Mouse (Mus musculus): ENCODE data around the gene Nutm1. TPM values are rescaled to one million over a fixed set of nuclear protein-coding genes. Genes with fewer than 3 reads are reported as not detected.

Gene Nutm1
- total and polyA plus RNA-seq, 3 experiments = not detected

DNA sequence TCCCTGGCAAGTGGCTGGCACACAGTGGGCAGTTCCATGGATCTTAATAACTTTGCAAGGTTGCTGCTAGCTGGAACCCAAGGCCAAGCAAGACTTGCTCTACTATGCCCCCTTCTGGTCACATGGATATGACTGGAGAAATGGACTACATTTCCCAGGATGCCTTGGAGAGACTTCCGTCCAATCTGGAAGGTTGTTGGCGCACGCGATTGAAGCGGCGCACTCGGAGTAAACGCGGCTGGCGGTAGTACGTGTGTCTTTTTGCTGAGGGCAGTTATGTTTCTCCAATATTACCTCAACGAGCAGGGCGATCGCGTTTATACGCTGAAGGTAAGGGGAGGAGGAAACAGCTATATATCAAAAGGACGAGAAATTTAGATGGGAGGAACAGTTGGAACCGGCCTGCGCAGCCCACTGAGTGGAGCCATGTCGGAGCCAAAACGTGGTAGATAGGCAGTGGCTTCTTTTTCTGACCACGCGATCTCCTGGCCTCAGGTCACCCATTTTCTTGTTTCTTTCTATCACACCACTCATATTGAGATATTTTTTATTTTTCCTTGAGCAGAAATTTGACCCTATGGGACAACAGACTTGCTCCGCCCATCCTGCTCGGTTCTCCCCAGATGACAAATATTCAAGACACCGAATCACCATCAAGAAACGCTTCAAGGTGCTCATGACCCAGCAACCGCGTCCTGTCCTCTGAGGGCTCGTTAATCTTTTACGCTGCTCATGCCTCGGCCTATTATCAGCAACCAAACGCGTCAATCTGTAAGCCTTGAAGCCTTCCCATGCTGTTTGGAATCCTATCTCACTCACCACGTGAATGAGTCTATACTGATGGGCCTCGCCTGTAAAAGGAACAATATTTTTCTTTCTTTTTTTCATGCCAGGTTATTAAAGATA, 2.9 kb upstream of the Nutm1 start, which contains the start of gene Nop10:
Gene Nop10, plus strand, starts transcription at position 179 of the 906 bp plus-strand sequence.
- peak; percentile 90 for DNase-seq

DNA sequence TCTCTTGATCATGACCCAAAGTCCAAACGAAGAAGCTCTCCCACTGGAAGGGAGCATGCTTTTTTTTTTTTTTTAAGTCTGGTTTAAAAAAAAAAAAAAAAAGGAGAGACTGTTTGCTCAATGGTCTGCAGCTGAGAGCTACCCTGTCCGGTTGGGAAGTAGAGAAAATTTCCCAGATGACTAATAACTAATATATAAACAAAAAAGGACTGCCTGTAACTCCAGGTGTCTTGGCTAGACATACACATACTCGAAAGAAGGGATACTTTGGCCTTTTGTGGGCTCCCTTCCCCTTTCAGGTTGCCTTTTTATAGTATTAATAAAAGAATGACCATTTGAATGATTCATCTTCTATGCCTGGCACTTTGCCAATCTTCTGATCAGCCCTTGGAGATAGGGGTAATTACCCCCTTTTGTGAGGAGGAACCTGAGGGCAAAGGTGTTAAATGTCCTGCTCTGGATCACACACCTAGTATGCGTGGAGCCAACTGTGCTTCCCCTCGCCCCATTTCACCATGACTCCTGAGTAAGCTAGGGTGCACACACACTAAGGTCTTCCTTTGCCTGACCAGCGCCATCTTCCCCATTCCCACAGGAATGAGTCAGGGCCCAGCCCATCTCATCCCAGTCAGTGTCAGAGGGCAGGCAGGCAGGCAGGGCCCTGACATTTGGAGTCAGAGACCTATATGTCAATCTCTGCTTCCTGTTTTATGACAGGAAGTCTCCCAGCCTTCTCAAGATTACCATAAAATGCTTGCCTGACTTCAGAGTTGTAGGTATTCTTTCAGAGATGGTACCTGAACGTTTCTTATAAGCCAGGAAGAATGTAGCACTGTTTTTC, 4.2 kb downstream of the Nutm1 start:
- peak; percentile 67 for DNase-seq

DNA sequence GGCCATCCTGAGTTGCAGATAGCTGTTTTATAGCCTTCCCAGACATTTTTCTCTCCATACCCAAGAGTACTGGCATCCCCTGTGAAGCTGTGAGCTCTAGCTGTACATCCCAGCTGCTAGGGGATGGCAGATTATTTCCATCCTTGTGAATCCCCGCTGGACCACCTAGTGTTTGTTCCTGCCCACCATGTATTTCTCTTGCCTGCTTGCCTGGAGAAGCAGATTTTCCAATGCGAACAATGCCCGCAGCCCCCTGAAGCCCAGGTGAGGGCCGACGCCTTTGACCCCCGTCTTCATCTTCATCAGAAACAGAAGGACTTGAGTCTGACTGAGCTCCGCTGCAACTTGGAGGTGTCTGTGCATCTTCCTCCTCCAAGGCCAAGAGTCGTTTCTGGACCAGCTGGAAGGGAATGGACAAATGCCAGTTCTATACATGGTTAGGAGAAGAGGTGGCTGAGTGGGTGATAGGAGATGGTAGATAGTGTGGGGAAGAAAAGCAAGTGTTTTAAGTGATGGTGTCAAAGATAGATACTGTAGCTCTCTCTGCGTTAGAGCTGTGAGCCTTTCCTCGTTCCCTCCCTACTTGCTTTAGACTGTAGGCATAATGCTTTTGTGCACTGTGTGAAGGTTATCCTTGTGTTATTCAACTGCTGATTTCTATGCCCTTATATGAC, 9.2 kb downstream of the Nutm1 start:
- DNase-seq = no peak

DNA sequence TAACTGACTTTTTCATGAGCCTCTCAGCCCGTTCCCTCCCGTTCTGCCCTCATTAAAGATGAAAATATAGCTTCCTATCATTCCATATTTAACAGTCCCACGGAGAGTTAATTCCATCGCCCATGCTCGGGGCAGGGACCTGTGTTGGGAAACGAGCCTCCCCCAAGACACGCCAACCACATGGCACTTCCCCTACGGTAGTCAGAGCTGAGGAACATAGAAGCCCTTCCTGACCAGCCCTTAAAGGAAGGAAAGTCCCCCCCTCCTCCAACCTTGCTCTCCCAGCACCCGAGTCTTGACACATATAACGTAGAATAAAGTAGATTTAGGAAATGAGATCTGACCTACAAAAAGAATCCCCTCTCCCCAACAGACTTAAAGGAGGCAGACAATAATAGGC, 11.8 kb downstream of the Nutm1 start:
- no peak for DNase-seq

DNA sequence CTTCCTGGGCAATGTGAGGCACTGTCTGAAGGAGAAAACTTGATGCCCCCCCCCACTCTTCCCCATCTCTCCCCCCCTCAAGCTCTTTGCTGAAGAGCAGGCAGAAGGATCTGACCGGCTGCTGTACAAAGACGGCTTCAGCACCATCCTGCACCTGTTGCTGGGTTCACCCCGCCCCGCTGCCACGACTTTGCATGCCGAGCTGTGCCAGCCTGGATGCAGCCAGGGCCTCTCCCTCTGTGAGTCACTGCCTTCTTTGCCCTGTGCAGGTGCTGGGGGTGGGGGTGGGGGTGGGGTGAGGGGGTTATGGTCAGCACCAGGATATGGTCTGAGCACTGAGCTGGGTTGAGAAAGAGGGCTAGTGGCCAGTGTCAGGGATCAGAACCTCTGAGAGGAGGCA, 12.9 kb downstream of the Nutm1 start:
- DNase-seq = no peak

DNA sequence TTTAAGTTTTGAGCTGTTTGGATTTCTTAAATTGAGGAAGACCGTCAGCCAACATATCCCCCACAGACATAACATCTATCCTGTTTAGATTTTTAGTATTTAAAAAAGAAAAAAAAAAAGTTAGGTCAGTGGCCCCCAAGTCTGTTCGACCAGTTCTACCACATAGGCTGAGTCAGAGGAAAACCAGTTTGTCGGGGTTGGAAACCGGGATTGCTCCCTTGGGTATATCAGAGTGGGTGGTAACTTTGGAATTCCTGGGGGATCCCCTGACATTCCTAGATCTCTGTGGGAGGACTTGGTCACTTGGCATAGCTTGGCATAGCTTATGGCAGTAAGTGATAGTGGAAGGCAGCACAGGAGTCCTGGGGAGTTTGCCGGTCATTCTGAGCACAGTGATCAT, 13.8 kb downstream of the Nutm1 start:
- no peak for DNase-seq

DNA sequence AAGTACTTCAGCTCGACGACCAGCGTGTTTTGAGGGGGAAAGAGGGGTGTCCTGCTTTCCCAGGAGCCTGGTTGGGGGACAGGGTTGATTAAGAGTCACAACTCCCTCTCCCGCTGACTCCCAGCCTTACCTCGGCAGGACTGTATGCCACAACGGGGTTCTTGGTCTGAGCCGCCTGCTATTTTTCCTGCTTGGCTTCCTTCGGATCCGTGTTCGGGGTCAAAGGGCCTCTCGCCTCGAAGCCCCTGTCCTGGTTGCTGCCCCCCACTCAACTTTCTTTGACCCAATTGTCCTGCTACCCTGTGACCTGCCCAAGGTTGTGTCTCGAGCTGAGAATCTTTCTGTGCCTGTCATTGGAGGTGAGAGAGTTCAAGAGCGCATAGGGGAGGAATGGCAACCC, 17.3 kb downstream of the Nutm1 start:
- DNase-seq = no peak

DNA sequence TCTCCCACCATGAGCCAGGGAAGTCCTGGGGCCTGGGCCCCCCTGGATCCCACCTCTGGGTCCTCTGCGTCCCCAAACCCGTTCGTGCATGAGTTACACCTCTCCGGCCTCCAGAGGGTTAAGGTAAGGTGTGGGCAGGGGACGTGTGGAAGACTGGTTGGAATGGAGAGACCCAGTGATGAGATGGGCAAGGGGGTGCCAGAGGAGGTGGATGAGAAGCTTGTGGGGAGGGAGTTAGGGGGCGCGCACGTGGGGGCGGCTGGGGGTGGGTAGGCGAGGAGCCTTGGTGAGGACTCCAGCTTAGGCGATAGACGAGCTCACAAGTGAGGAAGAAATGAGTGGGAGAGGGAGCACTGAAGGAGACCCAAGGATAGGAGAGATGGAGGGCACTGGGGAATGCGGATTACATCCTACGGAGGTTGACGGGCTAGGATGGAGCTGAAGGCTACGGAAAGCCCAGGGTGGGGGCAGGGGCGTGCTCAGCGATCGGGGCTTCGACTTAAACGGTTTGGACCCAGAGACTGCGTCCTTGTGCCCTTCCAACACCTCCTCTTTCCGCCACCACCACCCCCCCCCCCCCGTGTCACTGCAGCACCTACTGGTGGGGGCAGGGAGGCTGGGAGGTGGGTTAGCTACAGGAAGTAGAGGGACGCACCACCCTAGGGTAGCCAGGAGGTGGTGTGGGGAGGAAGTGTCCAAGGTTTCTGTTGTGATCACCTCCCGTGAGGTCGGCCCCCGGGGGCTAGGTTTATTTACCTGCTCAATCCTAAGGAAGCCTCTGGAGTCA, 19.0 kb downstream of the Nutm1 start:
- DNase-seq = peak; percentile 17

DNA sequence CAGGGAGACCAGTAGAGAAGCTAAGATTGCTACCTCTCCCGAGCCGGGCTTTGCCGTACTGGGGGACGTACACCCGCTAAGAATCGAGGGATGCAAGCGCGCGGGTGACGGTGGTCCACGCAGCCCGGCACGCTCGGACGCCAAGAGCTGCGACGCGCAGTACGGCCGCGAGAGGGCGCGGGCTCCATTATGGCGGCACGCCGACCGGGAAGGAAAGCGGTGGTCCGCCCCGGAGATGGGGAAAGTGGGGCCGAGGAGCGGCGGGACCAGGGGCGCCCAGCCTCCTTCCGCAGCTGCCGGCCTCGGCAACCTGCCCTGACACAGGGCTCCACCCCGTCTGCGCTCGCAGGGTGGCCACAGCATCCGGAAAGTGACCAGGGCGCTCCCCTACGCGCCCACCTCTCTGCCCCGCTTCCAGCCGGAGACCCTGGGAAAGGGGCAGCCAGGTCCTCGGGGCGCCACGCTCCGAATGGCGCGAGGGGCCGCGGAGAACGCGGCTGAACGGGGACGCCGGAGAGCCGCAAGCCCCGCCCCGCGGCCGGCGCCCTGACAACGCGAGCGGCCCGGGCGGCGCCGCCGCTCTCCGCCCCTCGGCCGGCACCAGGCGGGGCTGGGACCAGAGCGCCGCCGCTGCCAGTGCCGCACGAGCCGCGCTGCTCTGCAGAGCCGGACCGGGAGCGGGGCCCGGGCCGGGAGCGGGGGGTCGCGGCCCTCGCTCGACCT, 19.7 kb downstream of the Nutm1 start, which contains the start of gene Lpcat4:
Gene Lpcat4, plus strand, starts transcription at position 257 of the 723 bp plus-strand sequence.
- DNase-seq = peak; percentile 88

DNA sequence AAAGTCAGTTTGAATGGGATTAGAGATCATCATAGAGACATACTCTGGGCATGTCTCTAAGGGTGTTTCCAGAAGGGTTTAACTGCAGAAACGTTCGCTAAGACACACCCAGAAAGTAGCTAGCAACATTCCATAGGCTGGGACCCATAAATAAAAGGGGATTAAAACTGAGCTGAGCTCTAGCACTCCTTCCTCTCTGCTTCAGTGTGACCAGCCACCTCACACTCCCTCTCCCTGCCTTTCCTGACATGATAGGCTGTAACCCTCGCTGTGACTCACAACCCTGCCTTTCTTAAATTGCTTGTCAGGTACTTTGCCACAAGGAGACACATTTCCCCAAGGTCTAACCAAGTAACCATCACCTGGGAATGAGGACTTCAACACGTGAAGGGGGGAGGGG, 21.1 kb downstream of the Nutm1 start:
- no peak for DNase-seq

DNA sequence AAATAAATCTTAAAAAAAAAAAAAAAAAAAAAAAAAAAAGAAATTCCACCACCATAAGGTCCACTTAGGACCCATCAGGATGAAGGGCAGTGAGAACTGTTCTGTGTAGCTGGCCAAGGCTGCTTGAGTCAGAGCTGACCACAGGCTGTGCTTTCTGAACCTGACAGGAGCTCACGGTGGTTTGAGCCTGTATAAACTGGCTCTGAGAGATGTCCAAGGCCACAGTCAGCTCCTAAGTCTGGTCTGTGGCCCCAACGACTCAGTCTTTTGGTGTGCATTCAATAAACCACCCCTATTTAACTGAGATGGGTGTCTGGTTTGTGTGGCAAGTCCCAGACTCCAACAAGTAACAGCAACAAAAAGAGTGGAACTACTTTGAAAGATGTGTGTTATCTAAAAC, 22.5 kb downstream of the Nutm1 start:
- DNase-seq = peak; percentile 38

DNA sequence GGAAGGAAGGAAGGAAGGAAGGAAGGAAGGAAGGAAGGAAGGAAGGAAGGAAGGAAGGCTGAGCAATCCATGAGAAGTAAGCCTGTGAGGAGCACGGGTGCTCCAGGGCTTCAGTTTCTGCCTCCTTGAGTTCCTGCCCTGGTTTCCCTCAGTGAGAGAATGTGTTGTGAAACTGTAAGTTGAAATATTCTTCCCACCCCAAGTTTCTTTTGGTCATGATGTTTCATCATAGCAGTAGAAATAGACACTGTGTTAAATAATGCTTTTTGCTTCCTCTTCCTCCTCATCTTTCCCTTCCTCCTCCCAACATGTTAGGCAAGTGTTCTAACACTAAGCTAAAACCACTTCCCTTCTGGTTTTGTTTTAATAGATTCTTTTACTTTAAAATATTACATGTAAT, 26.5 kb downstream of the Nutm1 start:
- no peak for DNase-seq

DNA sequence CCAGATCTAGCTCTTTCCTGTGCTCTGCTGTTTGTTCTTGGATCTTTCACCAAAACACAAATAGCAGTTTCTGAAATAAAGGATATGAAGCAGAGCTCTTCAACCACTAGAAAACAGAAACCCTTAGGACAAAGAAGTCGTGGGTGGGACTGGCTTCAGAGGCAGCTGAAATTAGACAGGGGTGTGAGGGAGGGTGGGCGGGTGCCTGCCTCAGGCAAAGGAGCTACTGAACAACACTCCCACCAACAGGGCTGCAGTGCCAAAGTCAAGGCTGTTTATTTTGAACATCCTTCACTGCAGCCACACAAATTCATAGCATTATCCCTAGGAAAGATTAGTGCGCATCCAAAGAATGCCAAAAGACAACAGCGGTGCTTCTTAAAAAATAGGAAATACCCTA, 34.7 kb downstream of the Nutm1 start:
- no peak for DNase-seq

DNA sequence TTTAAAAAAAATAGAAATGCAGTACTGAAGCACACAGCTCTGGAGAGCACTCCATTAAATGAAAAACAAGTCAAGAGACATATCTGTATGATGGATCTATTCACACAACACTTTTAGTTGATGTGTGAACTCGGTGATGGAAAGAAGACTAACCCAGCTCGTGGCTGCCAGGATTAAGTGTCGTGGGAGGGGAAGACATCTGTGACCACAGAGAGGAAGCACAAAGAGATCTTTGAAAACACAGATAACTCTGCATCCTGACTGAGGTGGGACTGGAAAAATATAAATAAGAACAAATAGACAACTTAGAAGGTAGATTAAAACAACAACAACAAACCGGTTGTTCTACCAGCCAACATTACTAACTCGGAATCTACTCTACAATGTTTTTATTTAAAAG, 36.5 kb downstream of the Nutm1 start:
- DNase-seq = no peak

DNA sequence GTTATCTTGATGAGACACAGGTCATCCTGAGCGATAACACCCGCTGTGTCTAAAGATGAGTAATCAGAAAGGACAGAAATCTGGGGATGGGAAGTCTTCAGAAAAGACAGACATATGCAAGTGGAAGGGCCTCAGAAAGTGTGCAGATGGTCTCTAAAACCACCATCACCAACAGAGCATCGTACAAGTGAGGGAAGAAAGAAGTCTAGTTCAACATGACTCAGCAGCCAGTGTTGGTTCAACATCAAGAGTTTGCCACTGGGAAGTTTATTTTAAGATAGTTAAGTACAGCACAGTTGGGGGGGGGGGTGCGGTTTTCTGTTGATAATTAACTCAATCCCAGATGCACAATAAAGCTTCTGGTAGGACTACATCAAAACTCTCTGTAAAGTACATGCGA, 38.2 kb downstream of the Nutm1 start:
- no peak for DNase-seq

DNA sequence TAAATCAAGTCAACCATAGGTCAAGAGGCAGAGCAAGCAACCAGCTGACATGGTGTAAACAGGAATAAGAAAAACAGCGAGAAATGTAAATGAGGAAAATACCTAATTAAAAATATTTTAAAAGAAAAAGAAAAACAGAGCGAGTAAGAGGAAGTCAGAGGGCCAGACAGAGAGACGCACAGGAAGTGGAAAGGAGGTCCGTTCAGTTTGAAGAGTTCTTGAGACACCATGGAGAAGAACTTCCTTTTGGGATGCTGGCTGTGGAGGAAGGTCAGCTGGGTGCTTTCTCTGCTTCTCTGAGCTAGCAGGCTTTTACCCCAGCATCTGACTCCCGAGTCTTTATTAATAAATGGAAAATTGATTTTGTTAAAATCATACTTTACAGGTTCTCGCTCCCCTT, 41.5 kb downstream of the Nutm1 start:
- DNase-seq = no peak

DNA sequence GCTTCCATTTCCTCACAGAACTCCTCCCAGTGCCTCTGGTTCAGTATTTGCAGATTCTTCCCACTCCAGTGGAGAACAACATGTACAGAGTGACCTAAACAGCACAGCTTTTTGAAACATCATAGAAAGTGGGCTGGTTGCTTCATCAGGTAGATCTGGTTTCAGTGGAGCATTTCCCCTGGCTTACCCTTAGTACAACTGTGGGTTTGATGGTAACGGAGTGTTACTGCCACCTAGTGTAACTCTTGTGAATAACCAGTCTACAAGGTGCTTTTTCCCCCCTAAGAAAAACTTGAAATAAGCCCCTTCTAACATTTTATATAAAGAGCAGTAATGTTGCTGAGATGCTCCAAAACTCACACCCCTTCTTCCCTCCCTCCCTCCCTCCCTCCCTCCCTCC, 43.1 kb downstream of the Nutm1 start:
- no peak for DNase-seq

DNA sequence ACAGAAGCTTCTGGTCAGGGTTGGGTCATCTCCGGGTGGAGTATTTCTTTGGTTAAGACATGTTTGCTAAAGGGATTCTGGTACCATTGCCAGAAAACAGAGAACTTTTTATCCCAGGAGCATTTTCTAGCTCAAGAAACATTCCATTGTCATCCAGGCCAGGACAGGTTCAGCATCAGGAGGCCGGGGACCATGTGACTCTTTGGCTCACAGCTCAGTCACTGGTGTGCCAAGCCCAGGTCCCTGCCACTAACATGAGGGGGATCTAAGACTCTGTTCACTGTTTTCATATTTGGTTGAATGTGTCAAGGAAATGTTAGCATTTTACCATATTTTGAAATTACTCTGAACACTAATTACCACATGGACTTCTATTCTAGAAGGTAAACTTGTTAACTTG, 48.4 kb downstream of the Nutm1 start:
- DNase-seq = no peak

DNA sequence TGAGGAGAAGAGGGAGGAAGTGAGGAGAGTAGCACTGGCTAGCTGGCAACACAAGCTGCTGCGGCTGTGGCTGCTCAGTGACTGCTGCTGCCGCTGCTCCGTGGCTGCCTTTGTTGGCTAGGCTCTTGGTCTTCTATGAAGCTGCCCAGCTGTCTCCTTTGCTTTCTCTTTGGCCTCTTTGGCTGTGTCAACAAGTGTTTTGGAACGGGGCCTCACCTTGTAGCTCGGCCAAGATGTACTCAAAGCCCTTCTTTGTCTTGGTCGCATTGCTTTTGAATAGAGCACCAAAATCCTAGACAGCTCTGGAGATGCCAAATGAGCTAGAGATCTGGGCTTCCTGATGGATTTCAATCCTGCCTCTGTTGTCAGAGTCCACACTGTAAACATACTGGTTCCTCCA, 48.9 kb downstream of the Nutm1 start:
- DNase-seq = no peak

DNA sequence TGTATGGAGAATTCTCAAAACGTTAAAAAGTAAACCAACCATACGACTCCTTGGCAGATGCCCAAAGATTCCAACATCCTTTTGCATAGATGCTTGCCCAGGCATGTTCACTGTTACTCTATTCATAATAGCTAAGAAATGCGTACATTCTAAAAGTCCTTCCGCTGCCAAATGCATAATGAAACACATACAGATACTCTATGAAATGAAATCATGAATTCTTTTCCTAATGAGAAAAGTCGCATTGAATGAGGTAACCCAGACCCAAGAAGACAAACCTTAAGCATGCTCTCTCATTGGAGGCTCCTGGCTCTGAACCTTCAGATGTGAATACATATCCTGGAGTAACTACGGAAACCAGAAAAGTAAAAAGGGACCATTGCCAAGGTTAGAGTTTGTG, 56.0 kb downstream of the Nutm1 start:
- DNase-seq = no peak

All from adrenal gland, adult 2 months (tissue).